Mouse (Mus musculus): Measurements from ENCODE around the gene Cabp1. TPM values are rescaled to one million over a fixed set of nuclear protein-coding genes. Genes with fewer than 3 reads are reported as not detected.

The Cabp1 gene
- total RNA-seq, 4 experiments from 2014 or later = 109 to 118 (median 114) TPM

GRCm38 (mm10) chr5:115210380-115210779, 16.2 kb upstream of the Cabp1 start:
- no peak for DNase-seq (ENCODE audit: low spot score in 2 of 2)

GRCm38 (mm10) chr5:115208601-115209000, 14.4 kb upstream of the Cabp1 start:
- DNase-seq (ENCODE audit: low spot score in 2 of 2) = no peak

GRCm38 (mm10) chr5:115207892-115208291, 13.7 kb upstream of the Cabp1 start:
- DNase-seq (ENCODE audit: low spot score in 2 of 2) = no peak

GRCm38 (mm10) chr5:115207244-115207643, 13.1 kb upstream of the Cabp1 start:
- DNase-seq (ENCODE audit: low spot score in 2 of 2) = no peak

- peak; percentile 58 to 77 for DNase-seq (ENCODE audit: low spot score in 2 of 2)
Measured at GRCm38 (mm10) chr5:115204562-115205311, 10.6 kb upstream of the Cabp1 start.

GRCm38 (mm10) chr5:115203735-115204561, 9.8 kb upstream of the Cabp1 start:
- no peak for DNase-seq (ENCODE audit: low spot score in 2 of 2)

- no peak for DNase-seq (ENCODE audit: low spot score in 2 of 2)
Measured at GRCm38 (mm10) chr5:115194626-115195221, 543 bp upstream of the Cabp1 start.

- DNase-seq (ENCODE audit: low spot score in 2 of 2) = no peak
Measured at GRCm38 (mm10) chr5:115193226-115193625, 955 bp downstream of the Cabp1 start.

- DNase-seq (ENCODE audit: low spot score in 2 of 2) = no peak
Measured at GRCm38 (mm10) chr5:115192828-115193195, 1.4 kb downstream of the Cabp1 start.

- no peak for DNase-seq (ENCODE audit: low spot score in 2 of 2)
Measured at GRCm38 (mm10) chr5:115191880-115192827, 2.0 kb downstream of the Cabp1 start.

- DNase-seq (ENCODE audit: low spot score in 2 of 2) = no peak
Measured at GRCm38 (mm10) chr5:115190081-115190480, 4.1 kb downstream of the Cabp1 start.

- DNase-seq (ENCODE audit: low spot score in 2 of 2) = no peak
Measured at GRCm38 (mm10) chr5:115188824-115189223, 5.4 kb downstream of the Cabp1 start.

GRCm38 (mm10) chr5:115187188-115188131, 6.7 kb downstream of the Cabp1 start:
- DNase-seq (ENCODE audit: low spot score in 2 of 2) = peak; percentile 87 to 95

- no peak for DNase-seq (ENCODE audit: low spot score in 2 of 2)
Measured at GRCm38 (mm10) chr5:115186371-115187073, 7.7 kb downstream of the Cabp1 start.

- peak in 1 of 2 experiments; percentile 64 for DNase-seq (ENCODE audit: low spot score in 2 of 2)
Measured at GRCm38 (mm10) chr5:115184726-115185125, 9.5 kb downstream of the Cabp1 start.

- DNase-seq (ENCODE audit: low spot score in 2 of 2) = no peak
Measured at GRCm38 (mm10) chr5:115183482-115183881, 10.7 kb downstream of the Cabp1 start.

GRCm38 (mm10) chr5:115182925-115183324, 11.3 kb downstream of the Cabp1 start:
- DNase-seq (ENCODE audit: low spot score in 2 of 2) = no peak

GRCm38 (mm10) chr5:115181248-115181940, 12.8 kb downstream of the Cabp1 start:
- no peak for DNase-seq (ENCODE audit: low spot score in 2 of 2)

GRCm38 (mm10) chr5:115179596-115179995, 14.6 kb downstream of the Cabp1 start:
- DNase-seq (ENCODE audit: low spot score in 2 of 2) = no peak
